ENCODE assay signal across 18 mouse cellular contexts in the genomic region with DNA sequence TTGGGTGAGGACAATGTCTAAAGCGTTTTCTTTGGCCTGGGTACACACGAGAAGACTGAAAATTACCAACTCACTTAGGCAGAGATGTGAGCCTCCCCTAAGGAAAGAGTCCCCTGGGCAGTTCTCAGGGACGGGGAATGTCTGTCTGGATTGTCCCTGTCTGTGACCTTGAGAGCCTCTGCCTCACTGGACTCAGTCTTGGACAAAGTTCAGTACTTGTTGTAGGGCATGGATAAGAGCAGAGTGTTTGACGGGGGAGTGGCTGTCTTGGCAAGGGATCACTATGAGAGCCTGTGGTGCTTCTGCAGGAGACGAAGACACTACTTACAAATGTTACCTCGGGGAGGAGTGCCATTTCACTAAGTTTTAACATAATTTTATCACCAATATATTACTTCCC. TPM values are rescaled to one million over a fixed set of nuclear protein-coding genes. Genes with fewer than 3 reads are reported as not detected.
DNase-seq lines count a peak whose midpoint lies in the region; ATAC-seq lines count a peak whose summit lies in the region.
"Had no signal": no experiment of that assay in that cellular context is flagged by ENCODE, and none has a peak within 500 bp of the region (broad histone marks: within the 10 kb centered on the region; RNA-seq: fewer than 3 reads in every experiment).

No protein-coding gene starts in this region.

- no peak overlapping the region for H3K9ac ChIP-seq in heart, embryonic 12.5 days
- no peak overlapping the region for H3K9ac ChIP-seq in forebrain, embryonic 11.5 days (ENCODE audit: low read length)
- H3K9ac ChIP-seq: embryonic facial prominence, embryonic 15.5 days; forebrain, embryonic 12.5 days; liver, postnatal 0 days; neural tube, embryonic 12.5 days had no signal

- no peaks in the 10 kb centered on the region for H3K27me3 ChIP-seq in heart, embryonic 12.5 days (replicated peaks)
- no peaks in the 10 kb centered on the region for H3K27me3 ChIP-seq in forebrain, embryonic 11.5 days (ENCODE audit: control insufficient read depth, insufficient read depth, low read length)
- H3K27me3 ChIP-seq: embryonic facial prominence, embryonic 15.5 days; forebrain, embryonic 12.5 days; neural tube, embryonic 12.5 days had no signal

- intact Hi-C loops in heart, postnatal 36 days (cut with DNase I): no loop called here

- peak; percentile 38 to 40 for DNase-seq in heart, adult 9 months (ENCODE audit: low spot score in 2 of 2)
- DNase-seq in ES-CJ7 (ENCODE audit: low read depth, low spot score) (peak; percentile 10), ZHBTc4 (ENCODE audit: low read depth, low spot score) (peak; percentile 40)
- peak; percentile 10 to 18 for DNase-seq in heart, postnatal 36 days
- no peak for DNase-seq in spleen, postnatal 36 days (ENCODE audit: low spot score in 2 of 2)
- no peak for DNase-seq in forebrain, embryonic 11.5 days (ENCODE audit: low spot score)
- DNase-seq: cerebellum, adult 9-11 months; gastrocnemius, postnatal 10 days; kidney, adult 11 months; kidney, postnatal 25 days; liver, postnatal 0 days had no signal

- no peaks in the 10 kb centered on the region for H3K9me3 ChIP-seq in heart, embryonic 12.5 days (replicated peaks)
- H3K9me3 ChIP-seq in forebrain, embryonic 11.5 days (ENCODE audit: control insufficient read depth, low read length): no peaks in the 10 kb centered on the region
- H3K9me3 ChIP-seq: embryonic facial prominence, embryonic 15.5 days; forebrain, embryonic 12.5 days; neural tube, embryonic 12.5 days had no signal

- H3K4me2 ChIP-seq in heart, embryonic 12.5 days: no peak overlapping the region
- H3K4me2 ChIP-seq in forebrain, embryonic 11.5 days (ENCODE audit: low read depth, low read length, severe bottlenecking): no peak overlapping the region
- H3K4me2 ChIP-seq: embryonic facial prominence, embryonic 15.5 days; forebrain, embryonic 12.5 days; neural tube, embryonic 12.5 days had no signal

- no peak overlapping the region for H3K27ac ChIP-seq in heart, embryonic 12.5 days (ENCODE audit: poor library complexity, severe bottlenecking)
- no peak overlapping the region for H3K27ac ChIP-seq in forebrain, embryonic 11.5 days (ENCODE audit: low read depth, low read length)
- H3K27ac ChIP-seq: embryonic facial prominence, embryonic 15.5 days; forebrain, embryonic 12.5 days; hindbrain, postnatal 0 days; neural tube, embryonic 12.5 days had no signal

- WGBS in heart, embryonic 12.5 days: 58% methylated on average over 6 of the region's 6 CpGs
- WGBS in forebrain, embryonic 11.5 days: 61% methylated on average over 6 of the region's 6 CpGs

- H3K4me3 ChIP-seq in heart, embryonic 12.5 days: no peak overlapping the region
- no peak overlapping the region for H3K4me3 ChIP-seq in forebrain, embryonic 11.5 days (ENCODE audit: low read depth, low read length)
- H3K4me3 ChIP-seq: embryonic facial prominence, embryonic 15.5 days; forebrain, embryonic 12.5 days; neural tube, embryonic 12.5 days had no signal

- H3K4me1 ChIP-seq in heart, embryonic 12.5 days (replicated peaks): peaks cover 8% of the 10 kb centered on the region
- no peaks in the 10 kb centered on the region for H3K4me1 ChIP-seq in forebrain, embryonic 11.5 days (replicated peaks; ENCODE audit: control insufficient read depth, insufficient read depth, low read length)
- H3K4me1 ChIP-seq: embryonic facial prominence, embryonic 15.5 days had no signal

- peaks cover 22% of the 10 kb centered on the region; the same call in 1 of the 2 replicates for H3K36me3 ChIP-seq in heart, embryonic 12.5 days
- no peaks in the 10 kb centered on the region for H3K36me3 ChIP-seq in forebrain, embryonic 11.5 days (ENCODE audit: control insufficient read depth, insufficient read depth, low read length)
- H3K36me3 ChIP-seq: forebrain, embryonic 12.5 days; neural tube, embryonic 12.5 days had no signal

- no peak for ATAC-seq in heart, embryonic 12.5 days (ENCODE audit: insufficient number of reproducible peaks, low FRiP score)
- ATAC-seq in forebrain, embryonic 11.5 days (replicated peaks; ENCODE audit: low FRiP score): no peak
- ATAC-seq: hindbrain, postnatal 0 days; liver, postnatal 0 days had no signal

RNA-seq across cellular contexts. Expression of gene Fam196a, which starts 57.8 kb away (rescaled TPM):
- 1.4 and 1.7 TPM in 2 replicates for polyA plus RNA-seq in heart, embryonic 12.5 days (2016; fragmentation: Nextera tagmentation; extraction: Ambion mirVana)
- not detected for total RNA-seq in heart, postnatal 36 days (2021)
- 3.5 and 3.6 TPM in 2 replicates for polyA plus RNA-seq in forebrain, embryonic 11.5 days (2014; fragmentation: Nextera tagmentation; extraction: Ambion mirVana)
- total RNA-seq: monocyte, adult 5-6 weeks had no signal
- polyA plus RNA-seq: urinary bladder, adult 2 months had no signal

Comparison
In these comparisons a context has a peak if more than half of its experiments do, and no peak if none do; other contexts are left out.
1. DNase-seq: peak in heart, adult 9 months (2 of 2), ES-CJ7 (single experiment), ZHBTc4 (single experiment) and heart, postnatal 36 days (2 of 2); none in spleen, postnatal 36 days (0 of 2) and forebrain, embryonic 11.5 days (single experiment).